ENCODE assay signal across 20 mouse cellular contexts in the genomic region with DNA sequence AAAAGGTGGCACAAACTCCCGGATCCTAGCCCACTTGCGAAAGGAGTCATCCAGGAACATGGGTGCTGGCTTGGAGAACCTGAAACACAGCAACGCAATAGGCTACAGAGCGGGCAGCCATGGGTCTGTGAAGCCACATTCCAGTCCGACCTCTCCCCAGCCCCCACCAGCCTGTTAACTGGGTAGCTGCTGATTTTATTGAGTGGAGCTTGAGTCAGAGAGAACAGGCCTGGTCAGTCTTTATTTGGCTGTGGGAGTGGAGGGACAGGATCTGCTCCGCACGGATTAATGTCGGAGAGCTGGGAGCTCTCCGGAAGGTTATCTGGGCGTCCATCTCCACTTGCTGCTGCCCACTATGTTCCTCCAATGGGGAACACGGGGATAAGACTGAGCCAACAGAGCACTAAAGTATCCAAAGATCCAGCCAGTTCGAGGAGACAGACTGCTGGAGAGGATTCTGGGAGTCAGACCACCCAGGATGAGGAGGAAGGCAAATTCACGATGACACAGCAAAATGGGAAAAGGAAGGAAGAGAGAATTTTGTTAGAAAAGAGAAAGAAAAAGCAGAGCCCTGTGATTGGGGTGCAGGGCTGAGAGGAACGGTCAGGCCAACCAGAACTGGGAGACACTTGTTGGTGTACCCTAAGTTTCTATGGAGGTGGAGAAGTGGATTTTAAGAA. TPM values are rescaled to one million over a fixed set of nuclear protein-coding genes. Genes with fewer than 3 reads are reported as not detected.
DNase-seq lines count a peak whose midpoint lies in the region; ATAC-seq and TF ChIP-seq lines count a peak whose summit lies in the region.
"Had no signal": no experiment of that assay in that cellular context is flagged by ENCODE, and none has a peak within 500 bp of the region (broad histone marks: within the 10 kb centered on the region; RNA-seq: fewer than 3 reads in every experiment).

No protein-coding gene starts in this region.

- no peak overlapping the region for H3K9ac ChIP-seq in limb, embryonic 12.5 days (replicated peaks)
- H3K9ac ChIP-seq: heart, embryonic 15.5 days; liver, embryonic 14.5 days; midbrain, embryonic 12.5 days had no signal

- H3K9me3 ChIP-seq in E14TG2a.4 (ENCODE audit: low read length), result no peaks in the 10 kb centered on the region
- H3K9me3 ChIP-seq in limb, embryonic 12.5 days, result no peaks in the 10 kb centered on the region
- H3K9me3 ChIP-seq: heart, embryonic 15.5 days; hindbrain, embryonic 10.5 days; midbrain, embryonic 12.5 days had no signal

- H3K27ac ChIP-seq in limb, embryonic 12.5 days, result peak overlapping the region; percentile 25; the same call in 1 of the 2 replicates
- H3K27ac ChIP-seq in thymus, adult 2 months (ENCODE audit: control insufficient read depth, insufficient read depth, low read length), result no peak overlapping the region
- H3K27ac ChIP-seq: heart, embryonic 15.5 days; hindbrain, embryonic 10.5 days; liver, embryonic 14.5 days; midbrain, embryonic 12.5 days had no signal

- peaks cover 35% of the 10 kb centered on the region for H3K36me3 ChIP-seq in E14TG2a.4 (ENCODE audit: insufficient read depth, low read length)
- H3K36me3 ChIP-seq in limb, embryonic 12.5 days, result peaks cover 25% of the 10 kb centered on the region
- H3K36me3 ChIP-seq in thymus, adult 2 months (ENCODE audit: control insufficient read depth, insufficient read depth, low read length), result no peaks in the 10 kb centered on the region
- H3K36me3 ChIP-seq: heart, embryonic 15.5 days had no signal

- ATAC-seq in limb, embryonic 12.5 days (ENCODE audit: insufficient number of reproducible peaks, insufficient read depth, low FRiP score, low TSS enrichment, low read depth), result no peak
- ATAC-seq: forebrain, embryonic 14.5 days; inflammation-experienced regulatory T-cells, adult 6 months had no signal

- DNase-seq in kidney, postnatal 10 days, result peak; percentile 26
- DNase-seq in kidney, adult 9 months, result no peak
- DNase-seq in ES-CJ7 (ENCODE audit: low read depth, low spot score), result peak; percentile 41
- no peak for DNase-seq in natural killer cell, adult 2 months (ENCODE audit: low spot score in 2 of 2)
- DNase-seq in thymus, adult 2 months, result no peak
- no peak for DNase-seq in frontal cortex, adult 2 months (ENCODE audit: extremely low spot score in 1 of 2, low spot score in 1 of 2)
- DNase-seq: adrenal gland, postnatal 10 days; cerebellum, adult 11 months; cerebellum, postnatal 14 days; left cerebral cortex, postnatal 4 days; lung, postnatal 4 days; right cerebral cortex, postnatal 4 days had no signal

- no peak for TF ChIP-seq CTCF in E14TG2a.4 (conservative IDR thresholded peaks at IDR 0.05; ENCODE audit: low read length)
- no peak for TF ChIP-seq CTCF in thymus, adult 2 months (IDR thresholded peaks at IDR 0.05; ENCODE audit: borderline replicate concordance, control insufficient read depth, extremely low read depth, insufficient read depth, low read length, poor library complexity)

- H3K4me1 ChIP-seq in E14TG2a.4 (replicated peaks; ENCODE audit: low read depth, low read length), result peaks cover 86% of the 10 kb centered on the region
- H3K4me1 ChIP-seq in limb, embryonic 12.5 days (replicated peaks), result peaks cover 26% of the 10 kb centered on the region
- no peaks in the 10 kb centered on the region for H3K4me1 ChIP-seq in thymus, adult 2 months (replicated peaks; ENCODE audit: control insufficient read depth, insufficient read depth, low read length)
- H3K4me1 ChIP-seq: midbrain, embryonic 12.5 days had no signal

- no peak overlapping the region for H3K4me2 ChIP-seq in limb, embryonic 12.5 days
- H3K4me2 ChIP-seq: heart, embryonic 15.5 days; midbrain, embryonic 12.5 days had no signal

- H3K27me3 ChIP-seq in E14TG2a.4 (ENCODE audit: insufficient read depth, low read length), result no peaks in the 10 kb centered on the region
- no peaks in the 10 kb centered on the region for H3K27me3 ChIP-seq in limb, embryonic 12.5 days
- H3K27me3 ChIP-seq in thymus, adult 2 months (ENCODE audit: control insufficient read depth, insufficient read depth, low read length), result no peaks in the 10 kb centered on the region
- H3K27me3 ChIP-seq: heart, embryonic 15.5 days; midbrain, embryonic 12.5 days had no signal

- no peak for TF ChIP-seq POLR2A in thymus, adult 2 months (IDR thresholded peaks at IDR 0.05; ENCODE audit: control insufficient read depth, extremely low read depth, insufficient read depth, low read length, poor library complexity)

- peak overlapping the region; percentile 80 for H3K4me3 ChIP-seq in E14TG2a.4 (replicated peaks; ENCODE audit: low read length)
- H3K4me3 ChIP-seq in limb, embryonic 12.5 days (replicated peaks), result no peak overlapping the region
- H3K4me3 ChIP-seq in thymus, adult 2 months (ENCODE audit: control insufficient read depth, insufficient read depth, low read length), result no peak overlapping the region
- H3K4me3 ChIP-seq: heart, embryonic 15.5 days; hindbrain, embryonic 10.5 days; midbrain, embryonic 12.5 days had no signal

- 51% methylated on average over 14 of the region's 14 CpGs for WGBS in limb, embryonic 12.5 days
- 92% methylated on average over 14 of the region's 14 CpGs for WGBS in thymus, adult 2 months

RNA-seq across cellular contexts. Expression of a gene that starts 34.9 kb away (rescaled TPM):
- 16.4 and 16.8 TPM in 2 replicates for polyA plus RNA-seq in limb, embryonic 12.5 days (2016; fragmentation: Nextera tagmentation; extraction: Ambion mirVana)
- 0.26 and 0.27 TPM in 2 replicates for polyA plus RNA-seq in thymus, adult 2 months (2012; rRNA removed)
- polyA plus RNA-seq in frontal cortex, adult 2 months (2012; rRNA removed), result 4.3 TPM in 2 replicates
- polyA plus RNA-seq: inflammation-experienced regulatory T-cells, adult 6 months had no signal

RNA-seq across cellular contexts. Expression of a gene that starts 49.7 kb away (rescaled TPM):
- polyA plus RNA-seq in limb, embryonic 12.5 days (2016; fragmentation: Nextera tagmentation; extraction: Ambion mirVana), result 40.3 and 48.1 TPM in 2 replicates
- polyA plus RNA-seq in thymus, adult 2 months (2012; rRNA removed), result 87.7 and 96.0 TPM in 2 replicates
- polyA plus RNA-seq in frontal cortex, adult 2 months (2012; rRNA removed), result 202 and 211 TPM in 2 replicates

Comparison
In these comparisons a context has a peak if more than half of its experiments do, and no peak if none do; other contexts are left out.
1. DNase-seq: peak in kidney, postnatal 10 days (single experiment) and ES-CJ7 (single experiment); none in kidney, adult 9 months (single experiment), natural killer cell, adult 2 months (0 of 2), thymus, adult 2 months (single experiment) and frontal cortex, adult 2 months (0 of 2).